Mouse (Mus musculus) heart, adult 2 months (tissue): Measurements from ENCODE around the gene Glp1r.

Experiments used
- CTCF ChIP-seq: fragments of 200-600 bp; IDR thresholded peaks from 2 replicates; pipeline ENCODE4 v1.8.1; 2022; ENCODE audit warnings: antibody characterized with exemption, mild to moderate bottlenecking, moderate library complexity
- EP300 ChIP-seq: fragments of 200-500 bp; IDR thresholded peaks from 2 replicates; pipeline ENCODE4 v1.6.1; 2011; ENCODE audit warnings: low read depth, low read length, control low read depth; ENCODE audit not compliant: insufficient read depth
- POLR2A ChIP-seq: fragments of 200-500 bp; IDR thresholded peaks from 2 replicates; pipeline ENCODE4 v1.6.1; 2011; ENCODE audit warnings: mild to moderate bottlenecking, low read depth, low read length, control low read depth; ENCODE audit not compliant: insufficient read depth

- TF ChIP-seq POLR2A (no peak), CTCF (no peak), EP300 (no peak)
Measured at GRCm38 (mm10) chr17:30912536-30912935, 10.9 kb downstream of the Glp1r start.
